Mouse (Mus musculus) Patski (cell line): ENCODE data around the gene Atl3. TPM values are rescaled to one million over a fixed set of nuclear protein-coding genes. Genes with fewer than 3 reads are reported as not detected.

Source experiments
- ATAC-seq: fragments of 100-300 bp; one replicate; pipeline ENCODE4 v1.8.0; 2021
- CTCF ChIA-PET: fragments of 350-600 bp; sonication (Branson Sonifier 250); formaldehyde crosslinking; loops from one replicate; lab custom pipeline; 2022; ENCODE audit warnings: inconsistent platforms; lab: Charles Lee
- POLR2A ChIA-PET: fragments of 350-600 bp; sonication (Branson Sonifier 250); formaldehyde crosslinking; loops from one replicate; lab custom pipeline; 2022; ENCODE audit warnings: antibody characterized with exemption, inconsistent platforms; lab: Charles Lee
- DNase-seq: peaks from one replicate; pipeline ENCODE4 v3.0.0-alpha.2; 2011; ENCODE audit warnings: low read depth, low spot score
- H3K27me3 ChIP-seq: fragments of 371-371 bp; one replicate; pipeline ENCODE4 v1.5.1; 2021
- CTCF ChIP-seq: fragments of 100-300 bp; IDR thresholded peaks from one replicate; pipeline ENCODE4 v1.5.1; 2021
- in situ Hi-C: fragments of 300-500 bp; cut with MboI; formaldehyde crosslinking; loops from 3 replicates; pipeline ENCODE4 v1.11.1; 2018; ENCODE audit warnings: low pct_unique_long_range_greater_than_20kb, mixed read lengths
- polyA plus RNA-seq: library from polyadenylated mRNA; unstranded; gene quantifications from one replicate; pipeline ENCODE4 v1.2.3, GENCODE M21; 2021

Atl3 gene
- polyA plus RNA-seq, 1 experiment from 2014 or later, result 84.9 TPM

DNA sequence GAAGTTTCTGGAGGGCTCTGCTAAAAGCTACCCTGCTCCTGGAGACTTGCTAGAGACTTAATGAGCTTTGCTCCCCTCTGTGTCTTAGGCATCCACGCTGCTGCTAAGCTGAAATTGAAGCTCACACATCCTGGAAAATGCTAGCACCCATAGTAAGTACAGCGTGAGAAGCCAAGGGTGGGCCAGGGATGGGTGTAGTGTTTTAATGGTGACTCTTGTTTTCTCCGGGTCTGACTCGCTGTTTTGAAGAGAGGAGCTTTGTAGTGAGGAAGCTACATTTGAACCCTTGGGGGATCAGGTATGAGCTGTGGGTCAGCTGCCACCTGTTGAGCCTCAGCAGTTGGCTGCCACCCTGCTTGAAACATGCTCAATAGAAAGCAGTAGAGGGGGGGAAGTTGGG, 64.0 kb downstream of the Atl3 start:
- POLR2A ChIA-PET, result interaction anchor here (1.4 to 1.5 kb wide), 2 partner anchors 11 to 32 kb away, joined by 3 to 4 read pairs; no protein-coding TSS in a partner anchor
- CTCF ChIA-PET, result interaction anchor here (0.6 to 3.4 kb wide), 5 partner anchors 10 to 43 kb away, joined by 3 to 10 read pairs (median 3); no protein-coding TSS in a partner anchor
- in situ Hi-C loops, result no loop called here
- no peak for DNase-seq
- no peak for ATAC-seq
- H3K27me3 ChIP-seq, result no peaks in the 10 kb centered on the region
- TF ChIP-seq CTCF, result no peak

DNA sequence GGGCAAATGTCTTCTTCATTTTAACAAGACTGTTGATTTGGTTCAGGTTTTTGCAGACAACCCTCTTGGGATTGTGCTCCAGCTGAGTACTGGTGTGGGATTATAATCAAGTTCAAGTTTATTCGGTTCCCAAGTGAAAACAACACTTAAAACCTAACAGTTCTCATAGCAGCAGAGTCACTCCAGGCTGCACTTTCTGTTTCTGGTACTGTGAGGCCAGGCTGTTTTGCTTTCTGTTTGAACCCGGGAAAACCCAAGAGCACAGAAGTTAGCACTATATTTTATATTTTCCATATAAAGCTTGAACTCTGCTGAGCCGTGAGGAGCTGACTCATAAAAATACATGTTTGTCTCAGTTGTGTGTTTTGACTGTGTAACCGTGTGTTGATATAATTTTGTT, 64.8 kb downstream of the Atl3 start:
- DNase-seq, result no peak
- ChIA-PET POLR2A (no interaction called here), CTCF (interaction anchor here (0.8 to 3.4 kb wide), 4 partner anchors 11 to 43 kb away, joined by 3 to 10 read pairs (median 3); no protein-coding TSS in a partner anchor)
- no peak for TF ChIP-seq CTCF
- no peaks in the 10 kb centered on the region for H3K27me3 ChIP-seq
- in situ Hi-C loops, result no loop called here
- ATAC-seq, result no peak

DNA sequence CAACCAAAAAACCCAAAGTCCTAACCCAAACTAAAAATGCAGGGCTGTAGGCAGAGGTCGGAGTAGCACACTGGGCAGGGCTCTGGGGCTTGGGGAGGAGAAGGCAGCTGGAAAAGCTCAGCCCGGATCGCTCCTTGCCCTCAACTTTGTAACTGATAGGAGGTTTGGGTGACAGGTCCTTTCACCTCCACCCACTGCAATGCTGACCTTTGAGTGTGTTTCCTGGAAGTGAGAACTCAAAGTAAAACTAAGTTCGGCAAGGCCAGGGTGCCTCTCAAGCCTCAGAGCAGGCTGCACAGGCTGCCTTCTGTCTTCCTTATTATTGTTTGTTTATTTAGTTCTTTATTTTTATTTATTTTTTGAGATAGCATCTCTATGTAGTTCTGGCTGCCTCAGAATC, 66.1 kb downstream of the Atl3 start:
- in situ Hi-C loops, result no loop called here
- ATAC-seq (no peak), DNase-seq (no peak)
- no peaks in the 10 kb centered on the region for H3K27me3 ChIP-seq
- no peak for TF ChIP-seq CTCF
- POLR2A ChIA-PET, result no interaction called here
- CTCF ChIA-PET, result no interaction called here

DNA sequence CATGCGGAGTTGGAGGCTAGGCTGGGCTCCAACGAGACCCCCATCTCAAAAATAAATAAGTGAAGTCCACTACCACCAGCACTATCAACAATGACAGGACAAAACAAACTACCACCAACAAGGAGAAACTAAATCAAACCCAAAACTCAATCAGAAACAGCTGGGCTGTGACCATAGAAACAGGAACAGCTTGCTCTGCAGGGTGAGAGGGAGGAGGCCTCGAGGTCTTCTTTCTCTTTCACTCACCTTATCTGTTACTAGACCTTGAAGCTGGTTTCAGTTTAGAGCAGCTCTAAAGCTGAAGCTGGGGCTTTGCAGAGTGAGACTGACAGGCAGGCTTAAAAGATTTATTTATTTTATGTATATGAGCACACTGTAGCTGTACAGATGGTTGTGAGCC, 67.6 kb downstream of the Atl3 start:
- ATAC-seq (no peak), DNase-seq (no peak)
- H3K27me3 ChIP-seq, result no peaks in the 10 kb centered on the region
- CTCF ChIA-PET, result interaction anchor here (1.5 to 2.2 kb wide), 2 partner anchors 13 to 56 kb away, joined by 3 to 7 read pairs; no protein-coding TSS in a partner anchor
- in situ Hi-C loops, result no loop called here
- POLR2A ChIA-PET, result no interaction called here
- TF ChIP-seq CTCF, result no peak

DNA sequence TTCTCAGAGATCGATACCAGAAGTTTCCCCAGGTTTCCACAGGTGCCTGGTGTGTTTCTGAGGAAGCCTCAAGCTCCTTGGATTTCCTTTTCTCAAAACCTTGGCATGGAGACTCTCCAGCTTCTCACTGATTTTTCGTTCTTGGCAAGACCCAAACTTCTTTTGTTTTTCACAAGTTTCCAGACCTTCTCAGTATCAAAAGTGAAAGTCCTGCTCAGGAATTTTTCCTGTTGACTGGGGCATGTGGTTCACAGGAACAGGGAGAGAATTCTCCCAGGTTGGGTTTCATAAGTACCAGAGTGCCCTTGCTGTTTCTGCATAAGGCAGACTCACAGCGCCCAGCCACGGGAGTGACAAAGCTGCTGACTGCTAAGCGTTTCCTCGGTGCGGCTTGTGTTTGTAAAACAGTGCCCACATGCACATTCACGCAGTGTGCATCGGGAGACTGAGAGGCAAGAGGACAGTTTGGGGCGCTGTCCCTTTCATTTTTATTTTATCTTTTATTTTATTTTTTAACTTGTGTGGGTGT, 68.8 kb downstream of the Atl3 start:
- H3K27me3 ChIP-seq, result no peaks in the 10 kb centered on the region
- DNase-seq, result no peak
- CTCF ChIA-PET, result interaction anchor here (2.2 kb wide), 1 partner anchor 14 kb away, joined by 7 read pairs; no protein-coding TSS in a partner anchor
- no peak for TF ChIP-seq CTCF
- POLR2A ChIA-PET, result no interaction called here
- in situ Hi-C loops, result no loop called here
- no peak for ATAC-seq

DNA sequence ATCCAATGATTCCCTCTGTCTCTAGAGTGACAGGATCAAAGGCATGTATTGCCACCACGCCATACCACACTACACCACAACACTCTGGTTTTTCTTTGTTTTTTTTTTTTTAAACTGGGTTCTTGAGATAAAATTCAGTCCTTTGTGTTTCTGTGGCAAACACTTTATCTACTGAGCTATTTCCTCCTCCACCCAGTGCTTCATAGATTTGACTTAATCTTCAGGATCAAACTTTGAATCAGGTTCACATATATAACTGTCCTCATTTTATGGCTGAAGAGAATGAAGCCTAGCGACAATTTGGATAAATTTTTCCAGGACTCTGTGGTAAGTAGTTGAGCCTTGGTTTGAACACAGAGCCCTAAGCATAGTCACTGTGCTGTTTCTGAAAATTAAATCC, 69.8 kb downstream of the Atl3 start:
- no peak for TF ChIP-seq CTCF
- in situ Hi-C loops, result no loop called here
- no peaks in the 10 kb centered on the region for H3K27me3 ChIP-seq
- ChIA-PET POLR2A (no interaction called here), CTCF (no interaction called here)
- ATAC-seq, result no peak
- no peak for DNase-seq

DNA sequence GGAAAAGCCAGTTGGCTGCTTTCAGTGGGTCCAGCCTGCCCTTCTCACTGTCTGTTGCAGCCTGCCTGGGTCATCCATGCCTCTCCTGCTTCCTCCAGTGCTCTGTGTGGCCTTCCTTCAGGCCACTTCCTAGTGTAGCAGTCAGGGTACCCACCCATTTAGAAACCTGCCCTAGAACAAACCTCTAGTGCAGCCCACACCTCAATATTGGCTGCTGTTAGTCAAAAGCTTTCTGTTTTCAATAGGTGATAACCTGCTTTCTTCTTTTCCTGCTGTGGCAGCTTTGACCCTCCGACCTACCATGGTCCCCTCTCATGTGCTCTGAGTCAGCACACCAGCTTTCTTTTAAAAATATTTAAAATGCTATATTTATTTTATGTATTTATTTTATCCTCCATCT, 70.6 kb downstream of the Atl3 start:
- in situ Hi-C loops, result no loop called here
- no peak for DNase-seq
- no peak for TF ChIP-seq CTCF
- ATAC-seq, result no peak
- no peaks in the 10 kb centered on the region for H3K27me3 ChIP-seq
- CTCF ChIA-PET, result interaction anchor here (1.4 kb wide), 1 partner anchor 11 kb away, joined by 3 read pairs; no protein-coding TSS in a partner anchor
- POLR2A ChIA-PET, result no interaction called here

DNA sequence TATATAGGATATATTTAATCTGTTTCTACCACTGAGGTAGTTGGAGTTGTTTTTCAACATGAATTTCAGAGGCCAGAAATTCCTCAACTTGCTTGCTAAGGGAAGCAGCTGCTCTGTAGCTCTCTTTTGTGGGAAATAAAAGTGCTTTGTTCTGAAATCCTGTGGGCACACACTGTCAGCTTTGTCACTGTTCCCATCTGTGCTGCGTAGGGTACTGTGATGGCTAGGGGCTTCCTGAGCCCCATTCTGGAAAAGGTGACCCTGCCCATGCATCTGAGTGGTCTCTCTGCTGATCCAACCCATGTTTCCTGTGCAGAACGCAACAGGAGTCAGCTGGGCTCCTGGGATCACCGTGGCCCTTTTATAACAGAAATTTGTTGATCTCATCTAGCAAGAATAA, 73.0 kb downstream of the Atl3 start:
- no peak for ATAC-seq
- POLR2A ChIA-PET, result no interaction called here
- CTCF ChIA-PET, result interaction anchor here (1.1 kb wide), 1 partner anchor 10 kb away, joined by 3 read pairs; no protein-coding TSS in a partner anchor
- no peaks in the 10 kb centered on the region for H3K27me3 ChIP-seq
- DNase-seq, result no peak
- in situ Hi-C loops, result no loop called here
- TF ChIP-seq CTCF, result no peak

DNA sequence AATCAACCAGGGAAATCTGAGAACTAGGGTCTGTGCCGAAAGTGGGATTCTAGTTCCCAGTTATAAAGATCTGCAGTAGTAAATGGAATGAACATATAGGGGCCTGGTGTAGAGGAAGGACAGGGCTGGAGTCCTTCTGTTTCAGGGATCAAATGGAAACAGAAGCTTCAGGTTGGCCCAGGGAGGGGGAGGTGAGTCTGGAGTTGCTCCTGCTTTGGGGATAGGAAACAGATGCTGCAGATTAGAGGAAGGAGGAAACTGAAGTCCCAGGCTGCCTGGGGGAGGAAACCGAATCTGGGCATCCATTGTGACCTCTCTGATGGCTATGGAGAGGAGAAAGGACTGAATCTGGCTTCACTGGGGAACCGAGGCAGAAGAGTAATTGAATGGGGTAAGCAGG, 74.5 kb downstream of the Atl3 start:
- no peaks in the 10 kb centered on the region for H3K27me3 ChIP-seq
- ChIA-PET CTCF (no interaction called here), POLR2A (interaction anchor here (1.2 kb wide), 1 partner anchor 11 kb away, joined by 3 read pairs; the partner anchor contains the start of gene Pla2g16)
- in situ Hi-C loops, result no loop called here
- no peak for DNase-seq
- no peak for ATAC-seq
- TF ChIP-seq CTCF, result no peak

DNA sequence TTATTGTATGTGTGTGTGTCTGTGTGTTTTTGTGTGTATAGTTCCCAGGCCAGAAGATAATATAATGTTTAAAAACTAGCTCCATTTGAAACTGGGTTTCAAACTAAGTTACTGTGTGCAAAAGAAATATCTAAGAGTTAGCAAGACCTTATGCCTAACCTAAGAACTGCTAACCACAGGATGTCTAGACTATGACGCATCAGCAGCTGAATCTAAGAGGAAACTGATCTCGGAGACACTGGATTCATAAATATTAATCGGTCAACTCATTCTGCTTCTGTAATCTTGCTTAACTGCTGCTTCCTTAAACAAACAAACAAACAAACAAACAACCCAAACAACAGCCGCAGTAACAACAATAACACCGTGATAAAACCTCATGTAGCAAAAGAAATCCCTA, 75.8 kb downstream of the Atl3 start:
- ChIA-PET POLR2A (interaction anchor here (1.2 kb wide), 1 partner anchor 12 kb away, joined by 3 read pairs; the partner anchor contains the start of gene Pla2g16), CTCF (interaction anchor here (0.8 to 1.2 kb wide), 2 partner anchors 12 to 15 kb away, joined by 3 read pairs; partner anchors contain the start of gene Pla2g16)
- in situ Hi-C loops, result no loop called here
- peak; percentile 80 for ATAC-seq
- DNase-seq, result no peak
- no peak for TF ChIP-seq CTCF
- no peaks in the 10 kb centered on the region for H3K27me3 ChIP-seq

DNA sequence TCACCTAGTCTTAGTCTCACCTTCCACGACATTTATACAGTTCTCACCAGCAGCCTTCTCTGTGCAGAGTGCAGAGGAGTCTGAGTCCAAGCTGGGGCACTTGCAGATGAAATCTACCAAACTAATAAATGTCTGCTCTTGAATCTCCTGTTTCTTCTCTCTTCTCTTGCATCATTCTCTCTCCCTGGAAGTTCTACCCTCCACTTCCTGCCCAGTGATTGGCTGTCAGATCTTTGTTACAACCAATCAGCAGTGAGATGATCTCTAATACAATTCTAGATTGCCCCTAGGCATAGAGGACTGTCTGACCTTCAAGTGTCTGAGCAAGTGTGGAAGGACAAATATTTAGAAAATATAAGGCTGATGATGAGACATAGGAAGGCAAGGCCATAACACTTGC, 82.3 kb downstream of the Atl3 start:
- TF ChIP-seq CTCF, result no peak
- H3K27me3 ChIP-seq, result no peaks in the 10 kb centered on the region
- in situ Hi-C loops, result no loop called here
- ChIA-PET CTCF (no interaction called here), POLR2A (no interaction called here)
- no peak for DNase-seq
- ATAC-seq, result no peak
